Mouse (Mus musculus) thymus, postnatal 10 days (tissue): Measurements from ENCODE around the gene Sbf1.
A peak's percentile ranks its signal among the peaks of the same experiment; 100 is the strongest.

Source experiments
- DNase-seq, 2 experiments: peaks; one replicate each; pipeline ENCODE4 v3.0.0; 2021; ENCODE audit warnings: low spot score in 2 of 2

The Sbf1 gene

DNA sequence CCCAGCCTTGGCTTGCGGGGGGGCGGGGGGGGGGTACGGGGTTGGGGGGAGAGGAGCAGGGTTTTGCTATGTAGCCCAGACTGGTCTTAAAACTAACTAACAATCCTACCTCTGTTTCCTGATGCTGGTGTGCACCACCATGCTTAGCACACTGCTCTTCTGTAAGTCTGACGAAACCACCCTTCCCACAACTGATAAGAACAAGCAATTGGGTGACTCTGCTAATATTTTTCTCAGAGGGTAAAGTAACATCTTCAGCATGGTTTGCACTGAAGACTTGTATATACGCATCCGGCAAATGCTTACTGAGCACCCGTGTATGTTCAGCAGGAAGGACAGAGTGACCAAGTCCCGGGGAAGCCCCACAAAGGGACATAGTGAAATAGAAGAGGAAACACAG is 6.2 kb upstream of the Sbf1 start:
- no peak for DNase-seq

DNA sequence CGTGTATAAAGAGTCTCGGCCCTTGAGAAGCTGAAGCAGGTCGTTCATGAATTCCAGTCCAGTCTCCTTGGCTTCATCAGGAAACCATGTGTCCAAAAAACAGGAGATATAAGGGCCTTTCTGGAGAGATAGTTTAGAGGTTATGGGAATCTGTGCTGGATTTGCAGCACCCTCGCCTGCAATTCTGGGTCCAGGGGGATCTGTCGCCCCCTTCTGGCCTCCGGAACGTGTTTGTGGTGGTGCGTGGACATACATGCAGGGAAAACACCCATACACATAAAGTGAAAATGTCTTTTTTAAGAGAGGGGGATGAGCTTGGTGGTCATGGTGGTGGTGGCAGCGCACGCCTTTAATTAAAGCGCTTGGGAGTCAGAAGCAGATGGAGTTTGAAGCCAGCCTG is 1.0 kb upstream of the Sbf1 start:
- DNase-seq: peak in 1 of 2 experiments; percentile 45

DNA sequence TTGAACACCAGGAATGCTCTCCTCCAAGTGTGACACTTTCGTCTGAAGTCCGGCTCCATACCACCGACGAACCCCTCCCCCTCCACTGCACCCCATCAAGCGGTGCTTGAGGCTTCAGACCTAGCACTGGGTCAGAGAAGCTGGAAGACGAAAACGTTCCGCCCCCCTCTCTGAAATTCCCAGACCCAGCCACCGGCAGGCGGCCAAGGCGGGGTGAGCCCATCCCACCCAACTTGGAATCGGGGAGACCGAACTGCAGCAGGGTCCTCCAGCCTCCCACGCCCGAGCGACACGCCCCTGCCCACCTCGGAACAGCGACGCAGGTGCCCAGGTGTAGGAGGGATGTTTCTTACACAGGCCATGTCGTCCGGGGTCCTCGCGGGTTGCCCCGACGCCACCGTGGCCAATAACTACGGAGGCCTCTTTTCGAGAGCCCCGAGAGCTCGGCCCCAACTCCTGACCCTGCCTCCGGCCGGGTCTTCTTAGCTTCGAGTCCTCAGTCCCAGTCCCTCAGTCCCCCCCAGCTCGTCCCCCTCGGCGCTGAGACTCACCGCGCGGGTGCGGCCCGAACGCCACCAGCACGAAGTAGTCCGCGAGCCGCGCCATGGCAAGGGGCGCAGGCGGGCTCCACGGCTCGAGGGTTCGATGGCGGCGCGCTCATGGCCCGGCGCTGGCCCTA is 461 bp downstream of the Sbf1 start:
- DNase-seq: peak in 1 of 2 experiments; percentile 45

DNA sequence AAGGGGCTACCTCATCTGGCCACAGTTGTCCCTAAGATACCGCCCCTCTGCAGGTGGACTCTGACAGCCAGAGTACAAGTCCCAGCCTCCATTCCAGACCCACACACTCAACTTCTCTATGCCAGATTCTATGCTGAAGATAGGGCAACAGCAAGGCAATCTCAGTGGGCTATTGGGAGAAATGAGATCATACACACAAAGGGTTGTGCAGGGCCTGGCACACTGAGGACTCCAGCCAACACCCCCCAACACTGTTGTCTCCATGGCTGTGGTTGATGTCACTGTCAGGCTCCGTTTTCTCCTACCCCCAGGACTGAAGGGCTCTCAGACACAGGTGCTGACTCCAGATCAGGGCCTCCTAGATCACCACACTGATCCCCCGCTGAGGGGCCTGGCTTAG is 1.0 kb downstream of the Sbf1 start:
- no peak for DNase-seq

DNA sequence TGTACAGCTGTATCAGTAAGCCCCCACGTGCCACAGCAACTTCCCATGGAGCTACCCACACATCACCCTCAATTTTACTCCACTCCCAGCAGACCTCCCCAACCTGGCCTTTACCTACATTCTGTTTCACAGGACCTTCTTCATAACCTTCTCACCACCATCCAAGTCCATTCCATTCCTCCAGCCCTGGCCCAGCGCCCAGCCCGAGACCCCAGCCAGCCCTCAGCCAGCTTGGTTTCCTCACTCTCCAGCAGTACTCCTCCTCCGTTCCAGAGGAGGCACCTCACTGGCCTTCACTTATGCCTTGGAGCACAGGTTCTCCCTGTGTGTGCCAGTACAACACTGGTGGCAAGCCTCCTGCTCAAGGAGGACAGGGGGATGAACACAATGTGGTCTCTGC is 1.8 kb downstream of the Sbf1 start:
- DNase-seq: no peak

DNA sequence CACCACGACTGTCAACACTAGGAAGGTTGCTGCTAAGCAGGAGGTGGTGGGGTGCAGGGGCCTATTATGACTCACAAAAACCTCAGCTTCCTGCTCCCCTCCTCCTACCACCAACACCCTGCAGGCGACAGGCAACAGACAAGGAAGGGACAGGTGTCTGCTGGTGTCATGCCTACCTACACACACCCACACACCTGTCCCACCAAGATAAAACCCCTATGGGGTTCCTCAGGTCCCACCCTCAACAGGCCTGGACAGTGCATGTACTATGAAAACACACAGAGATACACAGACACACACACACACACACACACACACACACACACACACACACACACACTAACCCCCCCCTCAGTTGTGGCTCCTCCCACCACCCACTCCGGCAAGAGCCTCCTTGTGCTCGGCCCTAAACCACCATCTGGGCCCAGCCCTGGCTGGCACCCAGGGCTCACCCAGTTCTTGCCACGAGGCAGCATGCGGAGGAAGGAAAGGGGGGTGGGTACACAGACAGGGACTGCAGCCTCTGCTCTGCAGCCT is 5.1 kb downstream of the Sbf1 start:
- peak; percentile 71 to 80 for DNase-seq

DNA sequence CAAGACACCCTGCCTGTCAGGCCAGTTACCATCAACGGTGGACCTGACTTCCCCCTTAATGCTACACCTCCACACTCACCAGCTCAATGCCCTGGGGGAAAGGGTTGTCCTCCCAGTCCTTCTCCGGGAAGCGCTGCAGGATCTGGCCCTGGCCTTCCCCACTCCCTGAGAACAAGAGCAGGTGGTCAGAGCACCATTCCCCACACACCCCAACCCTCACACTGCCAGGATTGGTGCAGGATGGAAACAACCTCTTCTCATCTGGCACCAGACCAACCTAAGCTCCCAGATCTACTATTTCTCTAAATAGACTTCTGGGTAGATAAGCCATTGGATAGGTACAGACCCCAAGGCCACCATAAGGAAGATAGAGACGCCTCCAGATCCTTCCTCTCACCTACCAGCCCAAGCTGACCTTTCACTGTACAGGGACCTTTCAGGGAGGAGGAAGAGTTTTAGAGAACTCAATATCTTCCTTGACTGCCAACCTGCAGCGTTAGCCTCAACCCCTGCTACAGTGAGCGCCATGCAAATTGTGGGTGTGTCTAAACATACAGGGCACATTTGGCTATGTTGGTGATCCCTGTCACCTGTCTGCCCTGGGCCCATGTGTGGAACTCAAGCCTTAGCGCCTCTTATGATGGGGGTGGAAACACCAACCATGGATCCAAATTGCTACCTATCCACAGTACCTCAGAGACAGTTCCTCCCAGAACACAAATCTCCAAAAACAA is 6.5 kb downstream of the Sbf1 start:
- no peak for DNase-seq

DNA sequence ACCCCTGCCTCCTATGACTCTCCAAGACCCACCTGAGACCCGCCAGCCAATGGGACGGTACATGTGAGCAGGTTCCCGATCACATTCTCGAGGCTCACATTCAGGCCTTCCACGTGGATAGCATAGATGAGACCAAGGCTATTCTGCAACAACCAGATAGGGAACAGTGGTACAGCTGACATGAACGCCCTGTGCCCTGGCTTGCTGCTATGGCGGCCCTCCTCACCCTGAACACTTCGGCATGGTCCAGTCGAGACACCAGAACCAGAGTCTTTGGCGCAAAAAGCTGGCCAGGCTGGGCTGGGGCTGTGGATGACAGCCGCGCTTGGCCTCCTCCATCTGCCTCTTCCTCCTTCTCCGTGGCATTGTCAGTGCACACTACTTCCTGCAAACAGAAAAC is 7.7 kb downstream of the Sbf1 start:
- DNase-seq: no peak

DNA sequence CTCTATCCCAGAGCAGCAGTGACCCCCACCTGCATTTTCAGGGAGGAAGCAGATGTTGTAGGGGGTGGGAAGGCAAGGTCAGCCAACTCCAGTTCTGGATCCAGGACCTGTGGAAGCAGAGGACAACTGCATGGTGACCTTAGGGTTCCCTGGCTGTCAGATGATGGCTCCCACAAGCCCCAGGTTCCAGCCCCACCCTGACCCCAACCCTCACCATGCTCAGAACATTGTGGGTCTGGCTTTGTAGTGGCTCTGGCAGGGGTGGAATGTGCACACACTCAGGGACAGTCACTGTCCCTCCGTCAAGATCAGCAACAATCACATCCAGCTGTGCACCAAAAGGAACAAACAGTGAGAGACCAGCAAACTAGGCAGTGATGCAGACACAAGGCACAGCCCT is 9.1 kb downstream of the Sbf1 start:
- DNase-seq: no peak

DNA sequence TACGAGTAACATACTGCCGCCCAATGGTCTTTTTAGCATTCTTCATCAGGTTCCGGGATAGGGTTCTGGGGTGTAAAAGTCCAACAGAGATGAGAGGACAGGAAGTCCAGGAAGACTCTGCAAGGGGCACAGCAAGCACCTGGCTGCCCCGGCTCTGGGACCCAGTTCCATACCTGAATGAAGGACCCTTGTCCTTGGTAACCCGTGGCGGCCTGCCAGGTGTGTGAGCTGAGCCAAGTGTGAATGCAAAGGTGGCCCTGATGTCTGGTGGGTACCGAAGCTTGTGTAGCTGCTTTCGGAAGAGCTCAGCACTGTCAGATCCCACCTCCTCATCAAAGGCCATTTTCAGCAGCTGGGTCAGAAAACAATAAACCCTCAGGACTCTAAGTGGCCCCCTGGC is 14.5 kb downstream of the Sbf1 start:
- no peak for DNase-seq

DNA sequence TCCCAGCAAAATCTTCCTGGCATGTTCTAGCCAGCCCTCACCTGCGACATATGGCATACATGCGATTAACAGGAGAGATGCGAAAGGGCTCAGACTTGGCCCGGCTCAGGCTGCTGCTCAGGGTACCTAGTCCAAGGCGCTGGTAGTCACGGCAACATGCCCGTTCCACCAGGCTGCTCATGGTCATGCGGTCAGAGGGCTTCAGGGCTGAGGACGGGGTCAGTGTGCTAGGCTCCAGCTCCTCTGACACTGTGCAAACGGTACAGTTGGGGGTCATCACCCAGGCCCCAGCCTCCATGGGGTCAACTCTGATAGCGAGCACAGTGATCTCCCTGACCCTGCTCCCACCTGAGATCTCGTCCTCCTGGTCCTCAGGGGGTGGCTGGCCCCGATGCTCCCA is 14.9 kb downstream of the Sbf1 start:
- no peak for DNase-seq

DNA sequence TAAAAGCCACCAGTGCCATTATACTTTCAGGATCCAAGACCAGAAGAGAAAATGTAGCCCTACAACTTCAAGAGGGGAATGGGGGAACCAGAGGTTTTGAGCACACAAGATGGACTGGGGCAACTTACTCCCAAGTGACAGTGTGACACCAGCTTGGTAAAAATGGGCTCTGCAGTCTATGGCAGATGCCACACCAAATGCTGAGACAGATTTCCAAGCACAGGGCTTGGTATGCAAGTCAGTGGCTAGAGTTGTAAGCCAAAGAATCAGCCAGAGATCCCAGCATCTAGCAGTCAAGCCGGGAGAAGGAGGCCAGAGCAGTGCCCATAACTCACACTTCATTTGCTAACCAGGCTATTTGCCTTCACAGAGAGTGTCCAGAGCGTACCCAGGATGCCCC is 17.4 kb downstream of the Sbf1 start:
- DNase-seq: no peak

DNA sequence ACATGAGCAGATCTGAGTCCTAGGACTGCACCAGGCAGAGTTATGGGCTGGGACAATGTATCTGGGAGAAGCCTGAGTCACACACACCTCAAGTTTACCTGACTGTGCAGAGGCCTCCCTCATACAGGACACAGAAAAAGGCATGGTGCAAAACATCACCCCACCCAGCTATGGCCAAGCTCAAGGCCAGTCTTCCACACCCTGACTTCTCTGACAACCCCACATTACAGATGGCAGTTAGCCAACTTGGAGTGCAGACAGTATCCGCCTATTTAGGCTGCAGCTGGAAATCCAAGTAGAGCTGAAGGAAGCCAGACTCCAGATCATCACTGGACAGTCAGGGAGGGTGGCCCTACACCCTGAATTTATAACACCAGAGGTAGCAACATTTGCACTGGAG is 18.6 kb downstream of the Sbf1 start:
- DNase-seq: no peak

DNA sequence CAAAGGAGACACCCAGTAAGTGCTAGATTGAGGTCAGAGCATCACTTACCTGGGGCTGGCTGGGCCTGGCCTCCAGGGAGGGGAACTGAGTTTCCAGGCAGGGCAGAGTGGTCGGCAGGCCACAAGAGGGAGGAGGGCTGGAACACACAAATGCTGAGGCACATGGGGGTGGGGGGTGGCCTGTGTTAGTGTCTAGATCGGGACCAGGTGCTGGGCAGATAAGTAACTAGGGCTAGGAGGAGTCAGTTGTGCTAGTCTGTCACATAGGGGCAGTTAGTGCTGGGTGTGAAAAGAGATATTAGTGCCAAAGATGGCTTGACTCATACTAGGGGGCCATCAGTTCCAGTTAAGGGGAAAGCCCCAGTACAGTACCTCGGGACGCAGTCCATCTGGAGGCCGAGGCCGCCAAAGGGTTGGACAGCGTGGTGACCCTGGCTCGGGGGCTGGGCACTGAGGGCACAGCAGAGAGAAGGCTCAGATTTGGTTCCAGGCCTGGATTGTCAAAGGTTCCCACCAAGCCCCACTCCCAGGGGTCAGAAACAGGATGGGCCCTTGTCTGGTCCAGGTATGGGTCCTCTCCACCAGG is 19.4 kb downstream of the Sbf1 start:
- no peak for DNase-seq

DNA sequence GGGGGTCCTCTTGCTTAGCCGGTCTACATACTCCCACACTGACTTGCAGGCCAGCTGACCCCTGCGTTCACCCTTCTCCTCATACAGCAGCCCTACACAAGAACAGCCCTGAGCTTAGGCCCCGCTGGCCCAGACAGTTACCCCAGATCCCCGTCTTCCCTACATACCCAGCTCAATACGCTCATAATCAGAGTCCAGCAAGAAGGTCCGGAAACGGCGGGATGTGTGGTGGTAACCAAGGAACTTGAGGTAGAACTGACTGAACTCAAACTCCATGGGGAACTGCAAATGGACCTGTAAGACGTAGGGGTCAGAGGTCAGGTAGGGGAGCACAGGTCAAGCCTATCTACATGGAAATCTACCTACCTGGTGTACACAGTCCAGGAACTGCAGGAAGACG is 21.3 kb downstream of the Sbf1 start:
- DNase-seq: no peak

DNA sequence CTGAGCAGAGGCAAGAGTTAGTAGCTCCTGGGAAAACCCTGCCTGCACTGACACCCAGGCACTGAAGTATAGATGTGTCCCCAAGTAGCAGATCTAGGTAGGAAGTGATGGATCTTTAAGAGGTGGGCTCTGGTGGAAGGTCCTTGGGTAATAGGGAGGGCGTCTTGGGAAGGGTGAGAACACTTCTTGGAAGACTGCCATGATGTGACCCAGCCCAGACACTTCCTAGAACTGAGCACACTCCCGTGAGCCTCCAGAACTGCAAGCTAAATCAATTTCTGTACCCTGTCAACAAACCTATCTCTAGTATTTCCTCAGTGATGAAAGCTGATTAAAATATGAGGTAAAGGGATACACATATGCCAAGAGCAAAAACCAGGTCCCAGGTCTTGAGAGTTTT is 22.3 kb downstream of the Sbf1 start:
- no peak for DNase-seq

DNA sequence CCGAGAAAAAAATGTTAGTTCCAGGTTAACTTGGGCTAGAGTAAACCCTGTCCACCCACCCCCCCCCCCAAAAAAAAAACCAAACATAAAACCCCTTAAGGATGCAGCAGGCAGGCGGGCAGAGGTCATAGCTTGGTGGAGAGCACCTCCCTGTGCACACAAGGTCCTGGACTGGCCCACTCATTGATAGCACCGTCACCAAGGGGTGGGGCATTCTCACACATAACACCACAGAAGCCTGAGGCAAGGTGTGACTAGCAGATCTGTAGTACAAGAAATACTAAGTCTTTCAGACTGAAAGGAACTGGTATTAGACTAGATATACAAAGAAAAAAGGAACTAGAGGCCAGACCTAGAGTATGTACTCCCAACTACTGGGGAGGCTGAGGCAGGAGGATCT is 23.6 kb downstream of the Sbf1 start:
- DNase-seq: no peak

DNA sequence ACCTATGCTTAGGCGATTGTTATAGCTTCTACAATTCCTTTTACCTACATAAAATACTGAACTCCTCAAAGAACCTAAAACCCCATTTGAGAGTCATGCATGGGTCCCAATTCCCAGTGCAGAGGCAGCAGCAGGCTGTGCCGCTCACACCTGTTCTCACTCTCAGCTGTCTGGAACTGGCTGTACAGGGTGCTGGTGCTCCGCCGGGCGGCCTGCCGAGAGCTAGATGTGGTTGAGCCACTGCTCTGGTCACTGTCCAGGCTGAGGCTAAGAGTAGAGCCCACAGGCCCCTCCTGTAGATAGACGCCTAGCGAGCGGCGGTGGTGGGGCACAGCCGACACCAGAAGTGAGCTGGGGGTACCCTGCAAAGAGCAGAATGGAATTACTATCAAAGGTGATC is 25.7 kb downstream of the Sbf1 start:
- DNase-seq: no peak

DNA sequence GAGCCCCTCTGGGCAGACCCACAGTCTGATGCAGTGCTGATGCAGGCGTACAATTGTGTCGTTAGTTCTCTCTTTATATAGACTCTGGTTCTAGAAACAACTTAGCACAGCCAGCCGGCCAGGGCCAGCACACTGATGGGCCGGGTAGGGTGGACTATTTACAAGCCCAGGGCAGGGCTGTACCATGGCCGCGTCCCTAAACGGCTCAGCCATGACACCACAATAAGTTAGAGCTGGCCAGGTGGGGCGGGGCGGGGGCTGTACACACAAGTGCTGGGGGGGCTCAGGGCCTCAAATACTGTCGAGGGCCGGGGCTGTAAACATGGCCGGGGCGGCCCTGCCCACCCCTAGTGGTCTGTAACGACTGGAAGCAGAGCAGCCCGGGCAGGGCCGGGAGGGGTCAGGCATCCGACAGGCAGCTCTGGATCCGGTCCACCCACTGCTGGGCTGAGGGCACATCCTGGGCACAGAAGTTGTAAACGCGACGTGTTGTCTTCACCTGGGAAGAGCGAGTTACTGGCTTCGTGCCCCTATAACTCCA is 26.8 kb downstream of the Sbf1 start:
- DNase-seq: no peak

DNA sequence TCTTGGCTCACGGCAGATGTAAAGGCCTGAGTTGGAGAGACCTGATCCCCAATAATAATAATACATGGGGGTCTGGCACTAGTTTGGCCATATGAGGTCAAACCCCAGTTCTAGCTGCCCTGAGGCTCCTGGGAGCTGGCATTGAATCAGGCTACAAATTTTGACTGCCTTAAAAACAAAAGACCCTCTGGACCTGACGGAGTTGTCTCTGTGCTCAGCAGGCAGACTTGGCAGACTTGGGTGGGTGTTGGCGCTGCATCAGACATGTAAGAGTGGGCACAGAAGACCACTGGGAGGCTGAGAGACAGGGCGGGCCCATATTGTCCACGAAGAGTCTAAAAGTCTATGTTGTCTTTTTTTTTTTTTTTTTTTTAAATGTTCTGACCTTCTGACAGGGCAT is 28.5 kb downstream of the Sbf1 start:
- no peak for DNase-seq

DNA sequence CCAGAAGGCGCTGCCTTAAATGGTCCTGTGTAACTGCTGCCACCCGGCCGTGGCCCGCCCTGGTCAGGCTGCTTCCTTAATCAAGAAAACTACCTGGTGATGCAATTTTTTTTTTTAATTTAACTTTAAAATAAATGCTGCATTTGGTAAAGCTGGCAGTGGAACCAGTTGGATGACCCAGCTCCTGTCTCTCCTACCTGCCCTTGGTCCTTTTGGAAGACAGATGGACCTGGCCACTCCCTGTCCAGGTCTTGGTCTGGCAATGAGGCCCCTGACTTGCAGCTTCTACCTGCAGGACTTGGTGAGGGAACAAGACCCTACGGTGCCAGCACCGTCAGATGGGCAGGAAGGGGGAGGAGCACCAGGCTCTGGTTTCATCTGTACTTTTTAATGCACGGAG is 29.0 kb downstream of the Sbf1 start:
- no peak for DNase-seq

DNA sequence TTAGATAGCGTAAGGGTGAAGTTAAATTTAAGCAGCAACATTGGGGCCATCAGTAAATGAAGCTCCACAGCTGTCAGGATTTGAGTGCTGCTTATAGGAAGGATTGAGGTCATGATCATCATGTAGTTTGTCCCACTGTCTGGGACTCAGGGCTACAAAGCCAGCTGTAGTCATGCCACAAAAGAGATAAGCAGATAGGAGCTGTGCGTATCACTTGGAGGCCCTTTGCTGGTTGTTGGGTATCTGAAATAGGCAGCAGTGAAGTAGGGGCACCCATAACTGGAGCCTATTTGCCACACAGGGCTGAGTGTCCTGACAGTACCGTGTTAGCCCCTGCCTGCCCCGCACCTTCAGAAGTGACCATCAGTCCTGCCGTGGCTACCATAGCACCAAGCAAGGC is 29.6 kb downstream of the Sbf1 start:
- no peak for DNase-seq

DNA sequence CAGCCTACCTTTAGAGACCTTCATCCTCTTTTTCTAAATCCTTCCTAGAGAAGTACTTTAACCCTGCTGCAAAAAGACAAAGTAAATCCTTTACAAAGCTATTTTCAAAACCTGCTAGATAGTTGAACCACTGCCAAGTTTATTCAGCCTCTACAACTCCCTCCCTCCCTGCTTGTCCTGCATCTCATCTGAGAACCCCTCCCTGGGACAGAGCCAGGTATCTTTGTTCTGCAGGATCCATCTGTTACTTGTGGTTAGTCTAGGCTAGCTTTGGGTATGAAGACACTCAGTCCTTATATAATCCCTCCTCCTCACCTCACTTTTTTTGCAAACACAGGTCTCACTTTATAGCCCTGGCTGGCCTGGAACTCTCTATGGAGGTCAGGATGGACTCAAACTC is 30.1 kb downstream of the Sbf1 start:
- DNase-seq: no peak
